Mouse (Mus musculus) layer of hippocampus, postnatal 25 days (tissue): ENCODE measurements around the gene Slc9a4. TPM values are rescaled to one million over a fixed set of nuclear protein-coding genes. Genes with fewer than 3 reads are reported as not detected.
"Not testable (repeated sequence)": the region's sequence is repeated elsewhere in the genome, so short reads cannot be mapped to it uniquely, and the experiment has no call there.

Experiments
- DNase-seq, 2 experiments: peaks; one replicate each; pipeline ENCODE4 v3.0.0; 2022; ENCODE audit warnings: mixed read lengths in 2 of 2, low spot score in 1 of 2; ENCODE audit errors: extremely low spot score in 1 of 2
- total RNA-seq, 2 experiments: library from RNA; stranded (reverse); gene quantifications; 2 replicates each; pipeline ENCODE4 v1.2.3; 2021

Gene Slc9a4
- 10 to 100 TPM; 19.5 to 19.6 TPM for total RNA-seq

- DNase-seq: peak; percentile 23 to 52
Measured at GRCm38 (mm10) chr1:40579784-40580183, at the start of gene Slc9a4. TSS of gene Slc9a4 (plus strand) at chr1:40580081.

DNA sequence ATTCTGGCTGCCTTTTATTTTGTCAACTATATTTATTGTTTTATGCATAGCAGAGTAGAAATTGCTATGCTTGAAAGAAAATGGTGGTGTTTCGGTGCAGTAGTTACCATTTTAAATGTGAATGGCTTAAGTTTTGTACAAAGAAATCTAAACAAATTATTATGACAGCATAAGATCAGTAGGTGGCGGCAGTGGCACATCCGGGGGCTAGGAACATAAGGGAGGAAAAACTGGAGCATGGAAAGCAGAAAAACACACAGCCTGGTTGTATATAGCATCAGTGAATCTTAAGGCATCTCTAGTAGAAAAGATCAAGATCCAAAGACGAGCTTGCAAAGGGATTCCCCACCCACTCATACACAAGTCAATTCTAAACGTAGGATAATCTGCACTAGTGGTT lies 42.3 kb upstream of the Slc9a4 start:
- no peak for DNase-seq

GRCm38 (mm10) chr1:40544650-40545049 lies 35.2 kb upstream of the Slc9a4 start:
- peak; percentile 36 to 86 for DNase-seq

DNA sequence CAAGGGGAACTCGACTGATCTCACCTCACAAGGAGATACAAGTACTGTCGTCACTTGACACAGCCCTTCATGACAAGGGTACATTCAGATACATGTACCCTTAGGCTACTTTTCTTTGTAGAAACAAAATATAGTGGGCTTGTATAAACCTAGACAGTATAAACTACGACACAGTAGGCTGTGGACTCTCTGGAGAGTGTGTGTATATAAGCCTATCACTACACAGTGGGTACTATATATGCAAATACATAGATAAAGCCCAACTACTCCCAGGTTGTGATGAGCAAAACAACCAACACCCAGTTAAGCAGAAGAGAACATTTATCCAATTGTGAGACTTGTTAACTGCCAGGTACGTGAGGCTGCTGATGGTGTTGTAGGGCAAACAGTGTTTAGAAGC lies 33.2 kb upstream of the Slc9a4 start:
- no peak for DNase-seq

GRCm38 (mm10) chr1:40547064-40547572 lies 32.8 kb upstream of the Slc9a4 start:
- DNase-seq: no peak

- DNase-seq: no peak
Measured at GRCm38 (mm10) chr1:40547762-40548161, 32.1 kb upstream of the Slc9a4 start.

DNA sequence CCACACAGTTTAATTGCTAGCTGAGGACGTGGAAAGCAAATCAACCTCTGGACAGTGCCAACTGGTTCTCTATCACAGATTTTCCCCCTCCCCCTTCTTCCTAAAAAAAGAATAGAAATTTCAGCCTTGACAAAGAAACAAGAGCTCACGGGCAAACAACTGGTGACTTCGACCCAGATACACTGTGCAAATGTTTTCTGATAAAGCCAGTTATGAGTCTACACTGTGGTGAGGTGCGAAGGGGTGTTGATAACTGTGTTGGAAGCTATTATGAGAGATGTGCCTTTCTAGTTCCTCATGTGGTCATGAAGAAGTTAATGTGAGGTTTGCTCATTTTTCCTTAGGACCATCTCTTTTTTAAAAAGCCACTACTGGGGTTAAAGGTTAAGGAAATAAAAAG lies 10.5 kb upstream of the Slc9a4 start:
- no peak for DNase-seq

- DNase-seq: no peak
Measured at GRCm38 (mm10) chr1:40580269-40580668, 388 bp downstream of the Slc9a4 start.

- DNase-seq: no peak
Measured at GRCm38 (mm10) chr1:40586776-40587175, 6.9 kb downstream of the Slc9a4 start.

DNA sequence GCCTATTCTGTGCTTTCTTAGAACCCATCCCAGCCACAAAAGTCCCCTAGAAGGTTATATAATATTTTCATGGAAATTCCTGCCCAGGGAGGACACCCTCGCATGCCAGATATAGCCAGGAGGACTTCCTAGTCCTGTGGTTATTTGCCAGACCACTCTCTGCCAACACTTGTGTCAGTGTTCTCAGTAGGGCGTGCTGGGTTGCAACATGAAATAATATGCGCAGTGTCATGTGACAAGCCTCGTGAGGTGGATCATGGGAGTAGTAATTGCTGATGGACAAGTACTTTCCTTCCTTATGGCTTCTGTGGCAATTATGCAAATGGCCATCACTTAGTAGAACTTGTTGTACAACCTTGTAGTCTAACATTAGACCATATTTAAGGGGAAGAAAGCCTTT lies 11.1 kb downstream of the Slc9a4 start:
- no peak for DNase-seq

DNA sequence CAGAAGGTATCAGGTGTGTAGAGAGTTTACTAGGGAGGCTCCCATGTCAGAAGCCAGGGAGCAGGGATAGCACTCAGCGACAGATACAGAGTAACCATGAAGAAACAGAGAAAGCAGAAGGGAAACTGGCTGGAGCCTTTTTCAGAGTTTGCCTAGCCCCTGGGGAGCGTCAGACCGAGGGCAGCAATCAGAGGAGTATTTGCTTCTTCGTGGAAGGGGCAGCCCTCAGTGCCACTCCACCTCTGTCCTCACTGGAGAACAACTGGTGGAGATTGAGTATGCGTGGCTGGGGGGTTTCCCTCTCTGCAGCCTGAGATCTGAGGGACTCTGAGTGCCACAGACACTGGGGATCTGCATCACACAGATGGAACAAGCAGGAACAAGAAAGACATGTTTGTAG lies 17.9 kb downstream of the Slc9a4 start:
- DNase-seq: no peak

- not testable (repeated sequence) for DNase-seq
Measured at GRCm38 (mm10) chr1:40599661-40600060, 19.8 kb downstream of the Slc9a4 start.

DNA sequence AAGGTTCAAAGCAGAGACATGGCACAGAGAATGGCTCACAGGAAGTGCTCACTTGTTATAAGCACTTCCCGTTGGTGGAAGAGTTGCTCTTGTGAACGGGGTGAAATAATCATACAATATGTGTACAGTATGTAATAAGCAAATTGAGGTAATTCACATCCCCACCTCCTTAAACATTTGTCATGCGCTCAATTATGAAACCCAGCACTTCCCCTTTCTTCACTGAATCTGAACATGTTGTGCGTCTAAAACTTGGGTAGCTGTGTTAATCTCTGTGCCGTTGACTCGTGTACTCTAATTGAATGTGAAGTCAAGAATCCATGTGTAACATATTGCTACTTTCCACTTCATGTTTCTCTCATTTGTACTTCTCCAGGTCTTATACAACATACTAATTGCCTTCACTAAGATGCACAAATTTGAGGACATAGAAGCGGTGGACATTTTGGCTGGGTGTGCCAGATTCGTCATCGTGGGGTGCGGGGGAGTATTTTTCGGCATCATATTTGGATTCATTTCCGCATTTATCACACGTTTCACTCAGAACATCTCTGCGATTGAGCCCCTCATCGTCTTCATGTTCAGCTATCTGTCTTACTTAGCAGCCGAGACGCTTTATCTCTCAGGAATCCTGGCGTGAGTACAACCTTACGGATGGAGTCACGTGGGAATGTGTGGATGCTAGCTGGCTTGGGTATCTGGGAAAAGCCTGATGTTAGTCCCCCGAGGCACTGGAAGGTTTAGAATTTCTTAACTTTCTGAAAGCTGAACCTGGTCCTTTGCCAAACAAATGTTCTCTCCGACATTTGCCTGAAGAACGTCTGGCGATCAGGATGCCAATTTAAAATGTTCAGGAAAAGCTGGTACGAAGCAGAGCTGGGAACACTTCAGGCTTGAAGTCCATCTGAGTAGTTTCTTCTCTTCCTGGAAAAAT lies 20.8 kb downstream of the Slc9a4 start:
- peak; percentile 19 to 20 for DNase-seq

DNA sequence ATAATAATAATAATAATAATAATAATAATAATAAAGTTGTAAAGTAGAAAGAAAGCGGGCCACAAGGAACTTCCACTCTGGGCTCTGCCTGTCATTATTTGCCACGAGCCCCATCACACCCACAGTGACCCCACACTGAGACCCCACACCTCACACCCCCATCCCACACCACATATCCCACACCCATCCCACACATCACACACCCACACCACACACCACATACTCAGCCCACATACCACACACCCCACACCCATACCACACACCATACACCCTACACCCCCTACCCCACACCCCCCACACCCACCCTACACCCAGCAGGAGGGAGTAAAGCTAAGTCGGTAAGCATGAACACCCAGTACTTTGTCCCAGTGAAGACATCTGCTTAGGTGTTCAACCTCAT lies 21.6 kb downstream of the Slc9a4 start:
- DNase-seq: no peak

- DNase-seq: no peak
Measured at GRCm38 (mm10) chr1:40613219-40613618, 33.3 kb downstream of the Slc9a4 start.

- no peak for DNase-seq
Measured at GRCm38 (mm10) chr1:40619093-40619492, 39.2 kb downstream of the Slc9a4 start.

DNA sequence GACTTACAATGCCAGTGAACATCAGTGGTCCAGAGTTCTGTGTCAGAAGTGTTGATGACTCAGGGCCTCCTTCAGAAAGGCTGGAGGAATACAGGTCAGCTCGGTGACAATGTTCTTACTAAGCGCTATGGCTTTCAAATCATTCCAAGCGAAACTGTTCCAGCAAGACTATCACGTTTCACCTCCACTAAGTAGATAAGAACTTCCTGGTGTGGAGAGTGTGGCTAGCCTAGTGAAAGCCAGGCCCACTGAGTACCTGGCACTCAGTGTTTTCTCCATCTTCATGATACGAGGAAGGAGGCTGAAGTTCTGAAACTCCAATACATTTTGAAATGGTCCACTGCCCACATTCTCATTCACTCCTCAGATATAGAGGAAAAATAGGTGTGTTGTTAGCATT lies 40.0 kb downstream of the Slc9a4 start:
- no peak for DNase-seq

- no peak for DNase-seq
Measured at GRCm38 (mm10) chr1:40624954-40625353, 45.1 kb downstream of the Slc9a4 start.

GRCm38 (mm10) chr1:40626954-40627353 lies 47.1 kb downstream of the Slc9a4 start:
- DNase-seq: no peak

DNA sequence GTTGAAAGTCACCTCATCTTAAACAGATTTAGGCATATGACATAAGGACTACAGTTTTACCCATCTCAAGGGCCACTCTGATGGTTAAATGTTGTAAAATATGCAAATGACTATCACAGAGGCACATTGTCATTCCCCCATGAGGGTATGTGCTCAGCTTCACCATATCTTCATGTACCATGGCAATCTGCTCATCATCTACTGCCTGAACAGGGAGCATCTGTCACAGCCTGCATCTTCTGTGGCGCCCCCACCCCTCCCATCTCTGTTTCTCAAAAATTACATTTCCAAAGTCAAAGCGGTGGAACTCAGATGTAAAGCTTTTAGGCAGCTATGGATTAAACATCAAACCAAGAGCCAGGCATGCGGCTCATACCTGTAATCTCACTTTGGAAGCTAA lies 48.6 kb downstream of the Slc9a4 start:
- peak in 1 of 2 experiments; percentile 19 for DNase-seq

DNA sequence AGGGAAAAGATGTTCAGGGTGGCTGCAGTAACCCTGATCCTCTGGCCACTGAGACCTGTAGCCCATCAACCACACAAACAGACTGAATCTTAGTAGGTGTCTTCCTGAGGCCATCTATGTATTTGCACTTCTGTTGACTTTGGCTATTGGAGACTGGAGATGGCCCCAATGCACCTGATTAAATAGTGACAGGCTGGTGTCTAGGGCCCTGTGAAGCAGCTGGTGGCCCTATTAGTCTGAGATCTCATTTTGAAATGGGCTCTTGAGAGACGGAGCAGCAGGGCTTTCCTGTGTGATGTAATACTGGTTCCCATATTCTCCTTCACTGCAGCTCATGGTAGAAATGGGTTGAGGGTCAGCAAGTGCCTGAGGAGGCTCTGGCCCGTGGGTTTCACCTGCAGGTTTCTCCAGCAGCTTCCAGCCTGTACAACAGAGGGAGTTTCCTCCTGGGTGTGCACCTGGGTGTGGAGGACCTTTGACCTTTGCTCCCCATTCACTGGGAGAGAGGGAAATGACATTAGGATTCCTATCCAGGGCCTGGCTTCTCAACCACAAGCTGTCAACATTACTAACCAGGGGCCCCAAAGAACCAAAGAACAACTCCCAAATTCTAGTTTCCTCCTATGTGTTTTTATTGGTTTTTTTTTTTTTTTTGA lies 52.7 kb downstream of the Slc9a4 start:
- DNase-seq: no peak
